Comparison of ENCODE assay signal across 8 mouse cellular contexts in the genomic region with DNA sequence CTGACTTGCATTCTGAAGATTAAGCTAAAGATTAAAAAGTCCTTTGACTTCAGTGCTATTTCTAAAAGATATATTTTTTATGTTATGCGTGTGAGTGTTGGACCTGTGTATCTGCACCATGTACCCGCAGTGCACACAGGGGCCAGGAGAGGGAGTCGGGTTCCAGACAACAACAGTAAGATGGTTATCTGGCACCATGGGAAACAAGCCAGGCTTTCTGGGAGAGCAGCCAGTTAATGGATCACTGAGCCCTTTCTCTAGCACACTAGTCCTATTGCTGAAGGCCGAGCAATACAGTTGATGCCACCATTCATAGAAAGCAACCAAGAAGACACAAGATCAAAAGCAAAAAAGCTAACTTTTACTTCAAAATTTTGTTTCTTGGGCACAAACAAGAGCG.
DNase-seq lines count a peak whose midpoint lies in the region; ATAC-seq and TF ChIP-seq lines count a peak whose summit lies in the region.

No protein-coding gene starts in this region.

- TF ChIP-seq EP300 in heart, postnatal 0 days (IDR thresholded peaks at IDR 0.05; ENCODE audit: low read depth) = no peak

- peak; percentile 30 for TF ChIP-seq CTCF in heart, postnatal 0 days (IDR thresholded peaks at IDR 0.05; ENCODE audit: low read depth)

- no peak overlapping the region for H3K4me3 ChIP-seq in heart, postnatal 0 days (ENCODE audit: low read depth, low read length)

- no peak for ATAC-seq in heart, postnatal 0 days (ENCODE audit: insufficient read depth, low read depth)

- no peaks in the 10 kb centered on the region; the same call in 1 of the 2 replicates for H3K36me3 ChIP-seq in heart, postnatal 0 days (replicated peaks; ENCODE audit: control insufficient read depth, insufficient read depth, low read length)

- H3K9me3 ChIP-seq in heart, postnatal 0 days (replicated peaks; ENCODE audit: control insufficient read depth, low read length) = no peaks in the 10 kb centered on the region

- H3K27me3 ChIP-seq in heart, postnatal 0 days (ENCODE audit: control insufficient read depth, insufficient read depth, low read length) = no peaks in the 10 kb centered on the region

- no peaks in the 10 kb centered on the region for H3K4me1 ChIP-seq in heart, postnatal 0 days (ENCODE audit: control insufficient read depth, insufficient read depth)

- no peak overlapping the region for H3K27ac ChIP-seq in heart, postnatal 0 days (ENCODE audit: low read depth)

- H3K9ac ChIP-seq in heart, postnatal 0 days (replicated peaks; ENCODE audit: low read depth, low read length) = no peak overlapping the region

- WGBS in heart, postnatal 0 days = 85% methylated on average over 5 of the region's 5 CpGs

- no peak for DNase-seq in heart, postnatal 0 days (ENCODE audit: low spot score)
- DNase-seq in heart, adult 18-20 months = no peak
- peak; percentile 17 for DNase-seq in CD4-positive helper T cell, adult 2 months (ENCODE audit: low read depth, low spot score)
- peak; percentile 69 to 74 for DNase-seq in adrenal gland, postnatal 36 days
- DNase-seq in fat pad, adult 2 months (ENCODE audit: extremely low read depth, low read depth, low spot score) = peak; percentile 34
- peak; percentile 80 to 82 for DNase-seq in kidney, postnatal 25 days
- DNase-seq in lung, postnatal 4 days = peak; percentile 23 to 24
- no peak for DNase-seq in natural killer cell, adult 2 months (ENCODE audit: low spot score in 2 of 2)

- no peak overlapping the region for H3K4me2 ChIP-seq in heart, postnatal 0 days (ENCODE audit: low read depth, low read length)

Comparison
In these comparisons a context has a peak if more than half of its experiments do, and no peak if none do; other contexts are left out.
1. DNase-seq: peak in CD4-positive helper T cell, adult 2 months (single experiment), adrenal gland, postnatal 36 days (2 of 2), fat pad, adult 2 months (single experiment), kidney, postnatal 25 days (2 of 2) and lung, postnatal 4 days (2 of 2); none in heart, postnatal 0 days (single experiment), heart, adult 18-20 months (0 of 2) and natural killer cell, adult 2 months (0 of 2).